ENCODE assay signal across 11 mouse cellular contexts in genomic region chr11:32331075-32331474, GRCm38 (mm10). TPM values are rescaled to one million over a fixed set of nuclear protein-coding genes. Genes with fewer than 3 reads are reported as not detected.
A peak's percentile ranks its signal among the peaks of the same experiment; 100 is the strongest.
DNase-seq lines count a peak whose midpoint lies in the region; ATAC-seq and TF ChIP-seq lines count a peak whose summit lies in the region.
"Had no signal": no experiment of that assay in that cellular context is flagged by ENCODE, and none has a peak within 500 bp of the region (broad histone marks: within the 10 kb centered on the region; RNA-seq: fewer than 3 reads in every experiment).

No protein-coding gene starts in this region.

- no peaks in the 10 kb centered on the region for H3K27me3 ChIP-seq in heart, embryonic 10.5 days (ENCODE audit: insufficient read depth, poor library complexity, severe bottlenecking)
- no peaks in the 10 kb centered on the region for H3K27me3 ChIP-seq in hindbrain, postnatal 0 days (ENCODE audit: insufficient read depth, low read length)

- no peak overlapping the region for H3K4me2 ChIP-seq in hindbrain, postnatal 0 days (ENCODE audit: low read depth, low read length)

- intact Hi-C loops in heart, postnatal 25 days (cut with DNase I) = no loop called here

- H3K27ac ChIP-seq in heart, embryonic 10.5 days = 0 out of 2 replicates have a peak overlapping the region, but pooled peaks have one; percentile 30
- no peak overlapping the region for H3K27ac ChIP-seq in hindbrain, postnatal 0 days

- no peak overlapping the region for H3K4me3 ChIP-seq in heart, embryonic 10.5 days
- no peak overlapping the region for H3K4me3 ChIP-seq in hindbrain, postnatal 0 days (ENCODE audit: low read length)

- no peaks in the 10 kb centered on the region for H3K9me3 ChIP-seq in heart, embryonic 10.5 days
- no peaks in the 10 kb centered on the region for H3K9me3 ChIP-seq in hindbrain, postnatal 0 days (ENCODE audit: low read length)

- DNase-seq in heart, embryonic 10.5 days (ENCODE audit: low spot score) = no peak
- no peak for DNase-seq in heart, postnatal 25 days (ENCODE audit: low spot score)
- DNase-seq in hindbrain, postnatal 0 days (ENCODE audit: low spot score) = peak; percentile 54
- peak; percentile 71 for DNase-seq in lung, postnatal 10 days
- DNase-seq in Muller cell, postnatal 12 days (ENCODE audit: inconsistent ontology term) = no peak
- DNase-seq in ovary, postnatal 10 days (ENCODE audit: low spot score) = no peak
- no peak for DNase-seq in cerebellum, postnatal 4 days (ENCODE audit: low spot score in 2 of 2)
- DNase-seq: thymus, postnatal 25 days had no signal

- no peak overlapping the region for H3K9ac ChIP-seq in hindbrain, postnatal 0 days (replicated peaks; ENCODE audit: low read length)

- no peak for TF ChIP-seq CTCF in hindbrain, postnatal 0 days (IDR thresholded peaks at IDR 0.05; ENCODE audit: low read depth)

- 55% methylated on average over 6 of the region's 6 CpGs for WGBS in heart, embryonic 10.5 days
- 28% methylated on average over 6 of the region's 6 CpGs for WGBS in hindbrain, postnatal 0 days

- peak; percentile 79 for ATAC-seq in common myeloid progenitor, adult 5-6 weeks (replicated peaks; ENCODE audit: low read depth, poor library complexity, severe bottlenecking)
- ATAC-seq in hindbrain, postnatal 0 days = 0 out of 2 replicates have a peak, but pooled peaks have one; percentile 12
- ATAC-seq: forebrain, embryonic 14.5 days had no signal

- no peaks in the 10 kb centered on the region for H3K36me3 ChIP-seq in heart, embryonic 10.5 days
- no peaks in the 10 kb centered on the region for H3K36me3 ChIP-seq in hindbrain, postnatal 0 days (ENCODE audit: insufficient read depth, low read length)
- H3K36me3 ChIP-seq: G1E had no signal

- H3K4me1 ChIP-seq in heart, embryonic 10.5 days = no peaks in the 10 kb centered on the region
- 0 out of 2 replicates have a peak, but pooled peaks cover 7% of the 10 kb centered on the region for H3K4me1 ChIP-seq in hindbrain, postnatal 0 days (ENCODE audit: insufficient read depth, low read length)

RNA-seq across cellular contexts. Expression of gene Sh3pxd2b, which starts 16.5 kb away (rescaled TPM):
- polyA plus RNA-seq in heart, embryonic 10.5 days (2016; fragmentation: Nextera tagmentation; extraction: Ambion mirVana) = 14.9 and 16.8 TPM in 2 replicates
- 1 to 10 TPM; 5.8 to 7.7 TPM for total RNA-seq in heart, postnatal 25 days (2021)
- total RNA-seq in common myeloid progenitor, adult 5-6 weeks (2017) = 2.5 and 3.0 TPM in 2 replicates
- 32.2 and 37.4 TPM in 2 replicates for total RNA-seq in hindbrain, postnatal 0 days (2014; rRNA removed)
- 6.7 and 7.4 TPM in 2 replicates for polyA plus RNA-seq in hindbrain, postnatal 0 days (2015; fragmentation: Nextera tagmentation; extraction: Ambion mirVana)
- polyA plus RNA-seq: G1E had no signal

RNA-seq across cellular contexts. Expression of gene Hbq1a, which starts 31.2 kb away (rescaled TPM):
- not detected in 2 replicates for polyA plus RNA-seq in heart, embryonic 10.5 days (2016; fragmentation: Nextera tagmentation; extraction: Ambion mirVana)
- total RNA-seq in heart, postnatal 25 days (2021) = 1 to 10 TPM; 1.3 to 2.0 TPM
- not detected in 2 replicates for total RNA-seq in common myeloid progenitor, adult 5-6 weeks (2017)
- total RNA-seq in hindbrain, postnatal 0 days (2014; rRNA removed) = 5.6 TPM in 1 of 2 replicates, not detected in the other
- 2.0 and 2.2 TPM in 2 replicates for polyA plus RNA-seq in hindbrain, postnatal 0 days (2015; fragmentation: Nextera tagmentation; extraction: Ambion mirVana)
- total RNA-seq: G1E had no signal
- polyA plus RNA-seq: G1E had no signal

RNA-seq across cellular contexts. Expression of gene Hba-a2, which starts 34.8 kb away (rescaled TPM):
- 9,075 and 12,184 TPM in 2 replicates for polyA plus RNA-seq in heart, embryonic 10.5 days (2016; fragmentation: Nextera tagmentation; extraction: Ambion mirVana)
- over 10,000 TPM in 1 of 2 experiments, 1,000 to 10,000 TPM in 1; 8,713 to 18,074 TPM for total RNA-seq in heart, postnatal 25 days (2021)
- total RNA-seq in common myeloid progenitor, adult 5-6 weeks (2017) = 89.2 and 92.8 TPM in 2 replicates
- total RNA-seq in hindbrain, postnatal 0 days (2014; rRNA removed) = 1,752 and 2,010 TPM in 2 replicates
- 1,345 and 1,601 TPM in 2 replicates for polyA plus RNA-seq in hindbrain, postnatal 0 days (2015; fragmentation: Nextera tagmentation; extraction: Ambion mirVana)

RNA-seq across cellular contexts. Expression of gene Hbq1b, which starts 44.3 kb away (rescaled TPM):
- polyA plus RNA-seq in heart, embryonic 10.5 days (2016; fragmentation: Nextera tagmentation; extraction: Ambion mirVana) = 13.9 and 16.8 TPM in 2 replicates
- total RNA-seq in heart, postnatal 25 days (2021) = 1 to 10 TPM in 1 of 2 experiments, under 1 TPM in 1; 0.70 to 1.9 TPM
- total RNA-seq in common myeloid progenitor, adult 5-6 weeks (2017) = not detected in 2 replicates
- total RNA-seq in hindbrain, postnatal 0 days (2014; rRNA removed) = 1.0 TPM in 1 of 2 replicates, not detected in the other
- polyA plus RNA-seq in hindbrain, postnatal 0 days (2015; fragmentation: Nextera tagmentation; extraction: Ambion mirVana) = 1.1 and 1.4 TPM in 2 replicates

RNA-seq across cellular contexts. Expression of gene Hba-a1, which starts 47.8 kb away (rescaled TPM):
- polyA plus RNA-seq in heart, embryonic 10.5 days (2016; fragmentation: Nextera tagmentation; extraction: Ambion mirVana) = 4,954 and 6,566 TPM in 2 replicates
- total RNA-seq in heart, postnatal 25 days (2021) = over 10,000 TPM in 1 of 2 experiments, 1,000 to 10,000 TPM in 1; 9,129 to 20,531 TPM
- 18.1 and 30.7 TPM in 2 replicates for total RNA-seq in common myeloid progenitor, adult 5-6 weeks (2017)
- total RNA-seq in hindbrain, postnatal 0 days (2014; rRNA removed) = 541 and 992 TPM in 2 replicates
- polyA plus RNA-seq in hindbrain, postnatal 0 days (2015; fragmentation: Nextera tagmentation; extraction: Ambion mirVana) = 535 and 659 TPM in 2 replicates

Comparison
In these comparisons a context has a peak if more than half of its experiments do, and no peak if none do; other contexts are left out.
1. DNase-seq: peak in hindbrain, postnatal 0 days (single experiment) and lung, postnatal 10 days (single experiment); none in heart, embryonic 10.5 days (single experiment), heart, postnatal 25 days (single experiment), Muller cell, postnatal 12 days (single experiment), ovary, postnatal 10 days (single experiment) and cerebellum, postnatal 4 days (0 of 2).
2. RNA of gene Hba-a2, which starts 34.8 kb away (total RNA-seq): 8,713 to 18,074 TPM in heart, postnatal 25 days and 1,752 to 2,010 TPM in hindbrain, postnatal 0 days; 89.2 to 92.8 TPM in common myeloid progenitor, adult 5-6 weeks; every median in the first group is over 10 times any median in the second.